Mouse (Mus musculus) MEL (cell line): ENCODE measurements around the gene Pde4a.

Experiments used
- CHD1 ChIP-seq: IDR thresholded peaks from 2 replicates; pipeline ENCODE4 v1.6.1; 2012; ENCODE audit warnings: low read depth, mild to moderate bottlenecking, inconsistent platforms, low read length, improper control_type of control experiment
- CHD2 ChIP-seq: IDR thresholded peaks from 2 replicates; pipeline ENCODE4 v1.6.1; 2011; ENCODE audit warnings: low read length, improper control_type of control experiment
- CTCF ChIP-seq, 3 experiments: IDR thresholded peaks in 2 of 3; conservative IDR thresholded peaks in 1 of 3; 2 replicates each; pipeline ENCODE4 v1.5.1; 2011 to 2012; ENCODE audit warnings: low read length in 3 of 3, low read depth in 2 of 3, mild to moderate bottlenecking in 2 of 3, improper control_type of control experiment in 1 of 3, inconsistent platforms in 1 of 3, mixed read lengths in 1 of 3, moderate library complexity in 1 of 3; ENCODE audit not compliant: control insufficient read depth in 1 of 3, insufficient read depth in 1 of 3, poor library complexity in 1 of 3, severe bottlenecking in 1 of 3
- E2F4 ChIP-seq: IDR thresholded peaks from 2 replicates; pipeline ENCODE4 v1.6.1; 2011; ENCODE audit warnings: low read depth, low read length, improper control_type of control experiment, borderline replicate concordance
- EP300 ChIP-seq, 2 experiments: IDR thresholded peaks; 2 replicates each; pipeline ENCODE4 v1.6.1; 2011; ENCODE audit warnings: improper control_type of control experiment in 2 of 2, low read length in 2 of 2, low read depth in 1 of 2, mild to moderate bottlenecking in 1 of 2
- GATA1 ChIP-seq: IDR thresholded peaks from 2 replicates; pipeline ENCODE4 v1.6.1; 2011; ENCODE audit warnings: low read depth, low read length, improper control_type of control experiment
- HCFC1 ChIP-seq: IDR thresholded peaks from 2 replicates; pipeline ENCODE4 v1.6.1; 2012; ENCODE audit warnings: low read depth, mild to moderate bottlenecking, inconsistent platforms, low read length, improper control_type of control experiment, moderate library complexity
- MAX ChIP-seq: IDR thresholded peaks from 2 replicates; pipeline ENCODE4 v1.6.1; 2011; ENCODE audit warnings: low read length, improper control_type of control experiment
- MEF2A ChIP-seq: IDR thresholded peaks from 2 replicates; pipeline ENCODE4 v1.6.1; 2014; ENCODE audit warnings: low read depth, mild to moderate bottlenecking, inconsistent platforms, low read length, improper control_type of control experiment; ENCODE audit not compliant: poor library complexity, insufficient replicate concordance, severe bottlenecking; ENCODE audit errors: extremely low read depth
- NELFE ChIP-seq: IDR thresholded peaks from 2 replicates; pipeline ENCODE4 v1.6.1; 2011; ENCODE audit warnings: low read depth, low read length, improper control_type of control experiment
- POLR2A ChIP-seq, 2 experiments: IDR thresholded peaks; 2 replicates each; pipeline ENCODE4 v1.6.1; 2011 to 2012; ENCODE audit warnings: low read length in 2 of 2, mild to moderate bottlenecking in 2 of 2, control low read depth in 1 of 2, improper control_type of control experiment in 1 of 2, low read depth in 1 of 2, moderate library complexity in 1 of 2; ENCODE audit not compliant: control insufficient read depth in 1 of 2, insufficient read depth in 1 of 2, poor library complexity in 1 of 2
- SIN3A ChIP-seq: IDR thresholded peaks from 2 replicates; pipeline ENCODE4 v1.6.1; 2012; ENCODE audit warnings: low read length, improper control_type of control experiment, inconsistent platforms
- TAL1 ChIP-seq: IDR thresholded peaks from 2 replicates; pipeline ENCODE4 v1.6.1; 2012; ENCODE audit warnings: mild to moderate bottlenecking, inconsistent platforms, low read length, moderate library complexity, mixed read lengths

DNA sequence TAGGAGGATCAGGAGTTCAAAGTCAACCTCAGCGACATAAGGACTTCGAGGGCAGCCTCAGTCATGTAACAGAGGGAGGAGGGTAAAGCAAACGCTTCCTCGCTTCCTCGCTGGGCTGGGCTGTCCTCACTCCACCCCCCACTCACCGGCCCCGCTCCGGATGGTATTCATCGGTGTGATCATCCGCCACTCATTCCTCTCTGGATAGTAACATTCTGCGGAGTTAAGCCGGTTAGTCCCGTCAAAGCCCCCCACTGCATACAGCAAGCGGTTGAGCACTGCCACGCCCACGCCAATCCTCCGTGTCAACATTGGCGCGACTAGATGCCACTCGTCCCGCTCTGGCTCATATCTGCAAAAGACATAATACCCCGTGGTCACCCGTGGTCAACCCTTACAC, 66.0 kb downstream of the Pde4a start:
- TF ChIP-seq CTCF (IDR thresholded peaks at IDR 0.05 in 2 of 3, conservative IDR thresholded peaks at IDR 0.05 in 1 of 3; ENCODE audit: control insufficient read depth in 1 of 3, insufficient read depth in 1 of 3, low read depth in 2 of 3, low read length in 3 of 3, poor library complexity in 1 of 3, severe bottlenecking in 1 of 3) = no peak
- no peak for TF ChIP-seq GATA1
- no peak for TF ChIP-seq POLR2A (IDR thresholded peaks at IDR 0.05; ENCODE audit: control insufficient read depth in 1 of 2, insufficient read depth in 1 of 2, low read depth in 1 of 2, low read length in 2 of 2, poor library complexity in 1 of 2)
- no peak for TF ChIP-seq MAX
- TF ChIP-seq CHD1 = no peak
- no peak for TF ChIP-seq SIN3A
- TF ChIP-seq EP300 (IDR thresholded peaks at IDR 0.05; ENCODE audit: low read depth in 1 of 2, low read length in 2 of 2) = no peak
- no peak for TF ChIP-seq MEF2A
- TF ChIP-seq TAL1 = peak; percentile 37; the same call in 1 of the 2 replicates
- TF ChIP-seq NELFE = no peak
- no peak for TF ChIP-seq E2F4
- no peak for TF ChIP-seq HCFC1
- no peak for TF ChIP-seq CHD2
